Mouse (Mus musculus): ENCODE data around the gene Smarcc1. TPM values are rescaled to one million over a fixed set of nuclear protein-coding genes. Genes with fewer than 3 reads are reported as not detected.

The Smarcc1 gene
- polyA plus RNA-seq, 1 experiment from 2014 or later: 26.4 TPM

DNA sequence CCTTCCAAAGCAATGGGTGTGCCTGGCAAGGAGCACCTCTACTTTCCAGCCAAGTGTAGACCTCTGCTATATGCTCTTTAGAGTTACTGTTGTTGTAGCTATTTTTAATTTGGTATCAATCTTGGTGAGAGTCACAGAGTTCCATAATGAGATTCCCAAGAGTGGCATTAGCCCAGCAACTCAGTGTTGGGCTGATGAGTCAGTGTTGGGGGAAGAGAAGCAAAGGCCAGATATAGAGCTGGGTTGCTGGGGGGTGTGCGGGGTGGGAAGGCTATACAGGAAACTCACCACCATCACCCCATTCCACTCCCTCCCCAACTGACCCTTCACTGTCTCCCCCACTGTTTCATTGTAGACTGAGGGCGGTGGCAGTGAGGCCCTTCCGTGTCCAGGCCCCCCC, 36.4 kb upstream of the Smarcc1 start:
- Histone ChIP-seq H3K4me1 (ENCODE audit: insufficient read depth, low read depth, low read length) (no peaks in the 10 kb centered on the region), H3K27ac (ENCODE audit: low read length) (no peak overlapping the region), H3K36me3 (ENCODE audit: insufficient read depth, low read length) (peaks cover 37% of the 10 kb centered on the region), H3K9me3 (ENCODE audit: low read length) (no peaks in the 10 kb centered on the region), H3K9ac (replicated peaks; ENCODE audit: low read depth) (no peak overlapping the region), H3K4me3 (ENCODE audit: low read depth, low read length) (no peak overlapping the region), H3K4me2 (replicated peaks; ENCODE audit: low read depth, low read length) (no peak overlapping the region), H3K27me3 (replicated peaks; ENCODE audit: insufficient read depth, low read length) (no peaks in the 10 kb centered on the region)
- no peak for ATAC-seq
- DNase-seq (ENCODE audit: low spot score): no peak
- 74% methylated on average over 3 of the region's 3 CpGs for WGBS
- TF ChIP-seq CTCF (IDR thresholded peaks at IDR 0.05) (no peak), EP300 (IDR thresholded peaks at IDR 0.05) (no peak)

DNA sequence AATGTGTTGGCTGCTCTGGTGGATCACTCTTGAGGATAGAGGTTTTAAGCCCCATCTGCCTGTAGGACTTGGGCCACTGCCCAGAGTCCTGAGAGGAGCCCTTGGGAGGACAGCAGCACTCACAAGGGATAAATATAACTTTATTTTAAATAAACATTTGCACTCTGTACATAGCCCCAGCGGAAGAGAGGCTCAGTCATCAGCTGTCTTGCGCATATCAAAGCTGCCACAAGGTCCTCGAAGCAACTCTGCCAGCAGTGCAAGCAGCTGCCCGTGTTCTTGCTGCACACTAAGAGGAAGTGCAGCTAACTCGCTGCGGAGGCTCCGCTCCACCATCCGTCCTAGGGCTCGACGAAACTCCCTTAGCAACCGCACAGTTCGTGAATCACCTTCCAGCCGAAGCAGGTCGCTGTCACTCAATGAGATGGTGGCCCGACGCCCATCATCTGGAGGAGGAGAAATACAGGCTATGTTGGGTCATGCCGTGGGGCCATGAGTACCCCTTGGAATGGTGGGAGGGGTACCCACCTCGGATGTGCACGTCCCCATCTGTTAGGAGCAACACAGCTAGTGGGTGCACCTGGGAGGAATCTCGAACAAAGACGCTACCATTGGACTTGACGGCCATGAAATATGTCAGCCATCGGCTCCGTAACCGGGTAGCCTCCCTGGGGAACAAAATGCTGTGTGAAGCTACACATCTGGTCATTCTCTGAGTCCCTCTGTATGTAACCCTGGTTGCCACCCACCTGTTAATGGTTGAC, 33.1 kb upstream of the Smarcc1 start:
- no peak overlapping the region for H3K9ac ChIP-seq (replicated peaks; ENCODE audit: low read depth)
- WGBS: 64% methylated on average over 25 of the region's 25 CpGs
- no peaks in the 10 kb centered on the region for H3K9me3 ChIP-seq (ENCODE audit: low read length)
- H3K4me3 ChIP-seq (ENCODE audit: low read depth, low read length): no peak overlapping the region
- DNase-seq (ENCODE audit: low spot score) (peak; percentile 71), ATAC-seq (peak; percentile 75)
- no peaks in the 10 kb centered on the region for H3K4me1 ChIP-seq (ENCODE audit: insufficient read depth, low read depth, low read length)
- no peak; the same call in 1 of the 2 replicates for TF ChIP-seq CTCF (IDR thresholded peaks at IDR 0.05)
- TF ChIP-seq EP300 (IDR thresholded peaks at IDR 0.05): no peak
- peaks cover 39% of the 10 kb centered on the region for H3K36me3 ChIP-seq (ENCODE audit: insufficient read depth, low read length)
- H3K27me3 ChIP-seq (replicated peaks; ENCODE audit: insufficient read depth, low read length): no peaks in the 10 kb centered on the region
- H3K27ac ChIP-seq (ENCODE audit: low read length): no peak overlapping the region
- no peak overlapping the region for H3K4me2 ChIP-seq (replicated peaks; ENCODE audit: low read depth, low read length)

GRCm38 (mm10) chr9:110085693-110086092, 31.8 kb upstream of the Smarcc1 start:
- H3K4me2 ChIP-seq (replicated peaks; ENCODE audit: low read depth, low read length): no peak overlapping the region
- H3K4me3 ChIP-seq (ENCODE audit: low read depth, low read length): no peak overlapping the region
- no peaks in the 10 kb centered on the region for H3K27me3 ChIP-seq (replicated peaks; ENCODE audit: insufficient read depth, low read length)
- no peaks in the 10 kb centered on the region for H3K9me3 ChIP-seq (ENCODE audit: low read length)
- TF ChIP-seq EP300 (IDR thresholded peaks at IDR 0.05): no peak
- TF ChIP-seq CTCF (IDR thresholded peaks at IDR 0.05): no peak
- H3K27ac ChIP-seq (ENCODE audit: low read length): no peak overlapping the region
- WGBS: 92% methylated on average over 8 of the region's 8 CpGs
- H3K9ac ChIP-seq (replicated peaks; ENCODE audit: low read depth): no peak overlapping the region
- DNase-seq (ENCODE audit: low spot score) (no peak), ATAC-seq (no peak)
- peaks cover 40% of the 10 kb centered on the region for H3K36me3 ChIP-seq (ENCODE audit: insufficient read depth, low read length)
- H3K4me1 ChIP-seq (ENCODE audit: insufficient read depth, low read depth, low read length): no peaks in the 10 kb centered on the region

- 83% methylated on average over 4 of the region's 4 CpGs for WGBS
- Histone ChIP-seq H3K9me3 (ENCODE audit: low read length) (no peaks in the 10 kb centered on the region), H3K27me3 (replicated peaks; ENCODE audit: insufficient read depth, low read length) (no peaks in the 10 kb centered on the region), H3K36me3 (ENCODE audit: insufficient read depth, low read length) (peaks cover 47% of the 10 kb centered on the region), H3K4me3 (ENCODE audit: low read depth, low read length) (no peak overlapping the region), H3K9ac (replicated peaks; ENCODE audit: low read depth) (no peak overlapping the region), H3K4me1 (ENCODE audit: insufficient read depth, low read depth, low read length) (no peaks in the 10 kb centered on the region), H3K27ac (ENCODE audit: low read length) (no peak overlapping the region), H3K4me2 (replicated peaks; ENCODE audit: low read depth, low read length) (no peak overlapping the region)
- TF ChIP-seq EP300 (IDR thresholded peaks at IDR 0.05) (no peak), CTCF (IDR thresholded peaks at IDR 0.05) (peak; percentile 21; the same call in 1 of the 2 replicates)
- DNase-seq (ENCODE audit: low spot score): no peak
- no peak for ATAC-seq
These were observed 24.2 kb upstream of the Smarcc1 start for GRCm38 (mm10) chr9:110093303-110093702.

- no peak for ATAC-seq
- TF ChIP-seq EP300 (IDR thresholded peaks at IDR 0.05) (no peak), CTCF (IDR thresholded peaks at IDR 0.05) (no peak)
These were observed 22.7 kb upstream of the Smarcc1 start for GRCm38 (mm10) chr9:110094761-110095160.

DNA sequence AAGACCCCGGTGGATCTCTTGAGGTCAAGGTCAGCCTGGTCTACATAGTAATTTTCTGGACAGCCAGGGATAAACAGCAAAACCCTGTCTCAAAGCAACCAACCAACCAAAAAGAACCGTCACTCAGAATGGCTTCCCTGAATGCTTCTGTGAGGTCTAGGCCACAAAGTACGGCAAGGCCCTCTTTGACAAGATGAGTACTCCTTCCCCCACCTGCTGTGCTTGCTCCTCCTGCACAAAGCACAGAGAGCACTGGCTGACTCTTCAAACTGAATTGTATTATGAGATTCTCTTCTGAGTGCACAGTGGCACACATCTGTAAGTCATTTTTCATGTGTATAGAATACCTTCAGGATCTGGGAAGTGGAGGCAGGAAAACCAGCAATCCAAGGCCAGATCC, 19.7 kb upstream of the Smarcc1 start:
- H3K4me2 ChIP-seq (replicated peaks; ENCODE audit: low read depth, low read length): no peak overlapping the region
- H3K4me1 ChIP-seq (ENCODE audit: insufficient read depth, low read depth, low read length): no peaks in the 10 kb centered on the region
- no peak for ATAC-seq
- no peak for DNase-seq (ENCODE audit: low spot score)
- H3K27me3 ChIP-seq (replicated peaks; ENCODE audit: insufficient read depth, low read length): no peaks in the 10 kb centered on the region
- TF ChIP-seq EP300 (IDR thresholded peaks at IDR 0.05) (no peak), CTCF (IDR thresholded peaks at IDR 0.05) (no peak)
- no peaks in the 10 kb centered on the region for H3K9me3 ChIP-seq (ENCODE audit: low read length)
- no peak overlapping the region for H3K9ac ChIP-seq (replicated peaks; ENCODE audit: low read depth)
- no peak overlapping the region for H3K4me3 ChIP-seq (ENCODE audit: low read depth, low read length)
- H3K36me3 ChIP-seq (ENCODE audit: insufficient read depth, low read length): peaks cover 13% of the 10 kb centered on the region; the same call in 1 of the 2 replicates
- 88% methylated on average over 3 of the region's 3 CpGs for WGBS
- H3K27ac ChIP-seq (ENCODE audit: low read length): no peak overlapping the region

More at GRCm38 (mm10) chr9:110094761-110095160, 22.7 kb upstream of the Smarcc1 start:
- Histone ChIP-seq H3K4me3 (ENCODE audit: low read depth, low read length) (no peak overlapping the region), H3K4me1 (ENCODE audit: insufficient read depth, low read depth, low read length) (no peaks in the 10 kb centered on the region), H3K36me3 (ENCODE audit: insufficient read depth, low read length) (peaks cover 39% of the 10 kb centered on the region), H3K9ac (replicated peaks; ENCODE audit: low read depth) (no peak overlapping the region), H3K9me3 (ENCODE audit: low read length) (no peaks in the 10 kb centered on the region), H3K4me2 (replicated peaks; ENCODE audit: low read depth, low read length) (no peak overlapping the region), H3K27me3 (replicated peaks; ENCODE audit: insufficient read depth, low read length) (no peaks in the 10 kb centered on the region), H3K27ac (ENCODE audit: low read length) (no peak overlapping the region)
- 94% methylated on average over 4 of the region's 4 CpGs for WGBS
- DNase-seq (ENCODE audit: low spot score): no peak

All from lung, postnatal 0 days (tissue).